Mouse (Mus musculus) intestine, embryonic 14.5 days (tissue): Measurements from ENCODE around the gene D17H6S53E. TPM values are rescaled to one million over a fixed set of nuclear protein-coding genes. Genes with fewer than 3 reads are reported as not detected.

Experiments
- ATAC-seq: fragments of 200-750 bp; cut with Nextera tagmentation; replicated peaks from 2 replicates; pipeline ENCODE4 v1.8.0; 2017; ENCODE audit warnings: low read depth, moderate number of reproducible peaks, moderate TSS enrichment, moderate library complexity; ENCODE audit not compliant: low FRiP score, low TSS enrichment
- DNase-seq: peaks from one replicate; pipeline ENCODE4 v3.0.0-alpha.2; 2018; ENCODE audit warnings: low spot score
- H3K27ac ChIP-seq: fragments of 300-500 bp; sonication (generic); 2 replicates; pipeline ENCODE4 v1.5.1; 2014; ENCODE audit warnings: low read depth, mild to moderate bottlenecking, control low read depth
- H3K27me3 ChIP-seq: fragments of 300-500 bp; sonication (generic); replicated peaks from 2 replicates; pipeline ENCODE4 v1.6.1; 2014; ENCODE audit warnings: low read length, control low read depth; ENCODE audit not compliant: control insufficient read depth, insufficient read depth
- H3K36me3 ChIP-seq: fragments of 300-500 bp; sonication (generic); 2 replicates; pipeline ENCODE4 v1.6.1; 2014; ENCODE audit warnings: low read length, control low read depth; ENCODE audit not compliant: control insufficient read depth, insufficient read depth
- H3K4me1 ChIP-seq: fragments of 300-500 bp; sonication (generic); replicated peaks from 2 replicates; pipeline ENCODE4 v1.6.1; 2014; ENCODE audit warnings: low read length, control low read depth, mixed read lengths; ENCODE audit not compliant: control insufficient read depth, insufficient read depth
- H3K4me2 ChIP-seq: fragments of 300-500 bp; sonication (generic); 2 replicates; pipeline ENCODE4 v1.6.1; 2014; ENCODE audit warnings: low read length
- H3K4me3 ChIP-seq: fragments of 300-500 bp; sonication (generic); 2 replicates; pipeline ENCODE4 v1.5.1; 2014; ENCODE audit warnings: low read depth, low read length, control low read depth, mixed read lengths
- H3K9ac ChIP-seq: fragments of 300-500 bp; sonication (generic); 2 replicates; pipeline ENCODE4 v1.6.1; 2014; ENCODE audit warnings: mild to moderate bottlenecking, low read length
- H3K9me3 ChIP-seq: fragments of 300-500 bp; sonication (generic); 2 replicates; pipeline ENCODE4 v1.6.1; 2016; ENCODE audit warnings: low read length, control low read depth; ENCODE audit not compliant: control insufficient read depth
- WGBS: fragments of 180-500 bp; shearing (Covaris S2); extraction: QIAGEN DNeasy Blood & Tissue Kit; methylation state at CpG from one replicate; pipeline ENCODE4 v1.1.7; 2014; 5-methylcytosine and 5-hydroxymethylcytosine counted together
- polyA plus RNA-seq: library from polyadenylated mRNA; unstranded; fragments of >200 nt; fragmentation: Nextera tagmentation; extraction: Ambion mirVana; gene quantifications from 2 replicates; pipeline ENCODE4 v1.2.1, GENCODE M21; 2014

The D17H6S53E gene
- polyA plus RNA-seq, 1 experiment from 2014 or later = 8.4 TPM

DNA sequence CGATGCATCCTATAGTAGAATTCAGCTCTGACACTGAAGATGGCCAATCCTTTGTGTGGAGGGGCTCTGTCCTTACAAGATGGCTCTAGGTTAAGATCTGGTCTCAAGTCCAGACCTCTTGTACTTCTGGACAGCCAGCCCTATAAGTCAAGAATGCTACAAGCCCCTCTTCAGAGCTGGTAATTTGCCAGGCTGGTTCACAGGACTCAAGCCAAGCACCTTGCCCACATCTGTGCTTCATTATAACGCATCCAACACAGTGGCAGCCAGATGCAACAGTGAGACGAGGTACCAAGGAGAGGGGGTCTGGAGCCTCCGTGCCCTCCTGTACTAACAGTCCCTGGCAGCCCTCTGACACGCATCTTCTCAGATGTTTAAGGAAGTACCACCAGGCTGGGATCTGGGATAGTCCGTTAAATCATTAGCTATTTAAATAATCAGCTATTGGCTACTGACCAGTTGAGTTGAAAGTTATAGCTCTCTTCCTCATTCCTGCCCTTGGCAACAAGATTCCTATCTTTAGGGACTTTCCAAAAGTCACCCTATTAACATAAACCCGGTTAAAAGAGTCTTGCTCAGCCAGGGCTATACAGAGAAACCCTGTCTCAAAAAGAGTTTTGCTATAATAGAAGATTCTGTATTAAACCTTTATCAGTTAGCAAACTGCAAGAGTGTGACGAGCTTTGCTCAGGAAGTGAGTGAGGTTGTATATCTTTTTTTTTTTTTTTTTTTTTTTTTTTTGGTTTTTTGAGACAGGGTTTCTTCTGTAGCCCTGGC is 48.2 kb downstream of the D17H6S53E start:
- H3K9me3 ChIP-seq = no peaks in the 10 kb centered on the region
- H3K27ac ChIP-seq = no peak overlapping the region
- H3K4me2 ChIP-seq = no peak overlapping the region
- ATAC-seq = no peak
- no peak overlapping the region for H3K4me3 ChIP-seq
- no peaks in the 10 kb centered on the region for H3K4me1 ChIP-seq
- DNase-seq = no peak
- no peak overlapping the region for H3K9ac ChIP-seq
- no peaks in the 10 kb centered on the region for H3K36me3 ChIP-seq
- H3K27me3 ChIP-seq = no peaks in the 10 kb centered on the region
- whole genome bisulfite sequencing = 62% methylated on average over 8 of the region's 8 CpGs

DNA sequence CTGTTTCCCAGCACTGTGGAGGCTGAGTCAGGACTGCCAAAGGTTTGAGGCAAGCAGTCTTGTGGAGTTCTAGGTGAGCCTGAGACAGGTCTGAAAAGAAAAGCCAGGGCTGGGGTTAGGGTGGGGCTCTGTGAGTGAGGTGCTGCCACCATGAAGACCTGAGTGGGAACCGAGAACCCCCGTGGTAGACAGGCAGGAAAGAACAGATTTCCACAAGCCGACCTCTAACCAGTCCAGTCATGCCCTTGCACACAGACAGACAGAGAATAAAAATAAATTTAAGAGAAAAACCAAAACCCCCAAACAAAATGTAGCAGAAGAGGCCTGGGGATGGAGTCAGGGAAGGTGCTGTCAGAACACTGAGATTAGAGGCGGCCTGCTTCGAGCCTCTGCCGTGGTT is 49.2 kb downstream of the D17H6S53E start:
- no peaks in the 10 kb centered on the region for H3K9me3 ChIP-seq
- ATAC-seq = no peak
- H3K4me3 ChIP-seq = no peak overlapping the region
- H3K27me3 ChIP-seq = no peaks in the 10 kb centered on the region
- H3K4me1 ChIP-seq = no peaks in the 10 kb centered on the region
- no peak overlapping the region for H3K27ac ChIP-seq
- H3K4me2 ChIP-seq = no peak overlapping the region
- no peak for DNase-seq
- H3K36me3 ChIP-seq = no peaks in the 10 kb centered on the region
- 89% methylated on average over 6 of the region's 6 CpGs for WGBS
- H3K9ac ChIP-seq = no peak overlapping the region

- no peaks in the 10 kb centered on the region for H3K4me1 ChIP-seq
- no peak for ATAC-seq
- no peak within 1 kb of the TSS for H3K27ac ChIP-seq
- DNase-seq = no peak
- no peaks in the 10 kb centered on the region for H3K36me3 ChIP-seq
- H3K4me3 ChIP-seq = no peak within 1 kb of the TSS
- H3K9me3 ChIP-seq = no peaks in the 10 kb centered on the region
- no peak within 1 kb of the TSS for H3K9ac ChIP-seq
- no peak within 1 kb of the TSS for H3K4me2 ChIP-seq
- no peaks in the 10 kb centered on the region for H3K27me3 ChIP-seq
- WGBS = 57% methylated on average over 2 of the region's 2 CpGs
Observed at GRCm38 (mm10) chr17:35175968-35176367, 49.8 kb downstream of the D17H6S53E start, which contains the start of gene Aif1. Gene Aif1, minus strand, starts transcription at chr17:35176068.

Other genes starting within 250 kb of the D17H6S53E start
- 1.4 and 1.6 TPM in 2 replicates for gene Zbtb12, start 246.9 kb upstream of the D17H6S53E start, polyA plus RNA-seq
- gene Gm20547, start 244.3 kb upstream of the D17H6S53E start, polyA plus RNA-seq = not detected in 2 replicates
- 6.8 and 7.5 TPM in 2 replicates for gene C2, start 228.1 kb upstream of the D17H6S53E start, polyA plus RNA-seq
- 73.4 and 75.2 TPM in 2 replicates for gene Ehmt2, start 227.9 kb upstream of the D17H6S53E start, polyA plus RNA-seq
- 25.4 and 28.4 TPM in 2 replicates for gene Slc44a4, start 211.9 kb upstream of the D17H6S53E start, polyA plus RNA-seq
- 40.1 and 42.8 TPM in 2 replicates for gene Neu1, start 195.1 kb upstream of the D17H6S53E start, polyA plus RNA-seq
- gene Hspa1b, start 167.1 kb upstream of the D17H6S53E start, polyA plus RNA-seq = 0.24 and 0.46 TPM in 2 replicates
- gene Gm20481, start 156.5 kb upstream of the D17H6S53E start, polyA plus RNA-seq = not detected in 2 replicates
- 3.5 and 4.5 TPM in 2 replicates for gene Hspa1a, start 154.2 kb upstream of the D17H6S53E start, polyA plus RNA-seq
- gene Hspa1l, start 153.7 kb upstream of the D17H6S53E start, polyA plus RNA-seq = 0.53 and 1.2 TPM in 2 replicates
- gene Lsm2, start 144.5 kb upstream of the D17H6S53E start, polyA plus RNA-seq = 216 and 228 TPM in 2 replicates
- 119 and 133 TPM in 2 replicates for gene Vars, start 125.4 kb upstream of the D17H6S53E start, polyA plus RNA-seq
- gene Vwa7, start 109.8 kb upstream of the D17H6S53E start, polyA plus RNA-seq = 0.19 and 0.26 TPM in 2 replicates
- gene Sapcd1, start 98.4 kb upstream of the D17H6S53E start, polyA plus RNA-seq = 20.7 and 21.5 TPM in 2 replicates
- 3.6 and 3.9 TPM in 2 replicates for gene Msh5, start 79.6 kb upstream of the D17H6S53E start, polyA plus RNA-seq
- 113 and 141 TPM in 2 replicates for gene Clic1, start 76.4 kb upstream of the D17H6S53E start, polyA plus RNA-seq
- 278 and 333 TPM in 2 replicates for gene Ddah2, start 67.3 kb upstream of the D17H6S53E start, polyA plus RNA-seq
- gene Ly6g6c, start 61.0 kb upstream of the D17H6S53E start, polyA plus RNA-seq = not detected in 2 replicates
- gene Mpig6b, start 60.2 kb upstream of the D17H6S53E start, polyA plus RNA-seq = 0.55 and 0.81 TPM in 2 replicates
- gene Ly6g6e, start 49.5 kb upstream of the D17H6S53E start, polyA plus RNA-seq = 1.3 and 2.8 TPM in 2 replicates
- gene Ly6g6d, start 48.3 kb upstream of the D17H6S53E start, polyA plus RNA-seq = 5.0 and 6.1 TPM in 2 replicates
- gene Ly6g6f, start 40.8 kb upstream of the D17H6S53E start, polyA plus RNA-seq = 0.27 TPM in 1 of 2 replicates, not detected in the other
- 86.4 and 91.0 TPM in 2 replicates for gene Abhd16a, start 37.1 kb upstream of the D17H6S53E start, polyA plus RNA-seq
- not detected in 2 replicates for gene Ly6g5c, start 18.1 kb upstream of the D17H6S53E start, polyA plus RNA-seq
- 0.64 and 0.75 TPM in 2 replicates for gene Ly6g5b, start 10.9 kb upstream of the D17H6S53E start, polyA plus RNA-seq
- 19.7 and 24.7 TPM in 2 replicates for gene Gpank1, start 4.9 kb upstream of the D17H6S53E start, polyA plus RNA-seq
- 275 and 286 TPM in 2 replicates for gene Csnk2b, start 4.3 kb upstream of the D17H6S53E start, polyA plus RNA-seq
- gene Apom, start 5.7 kb downstream of the D17H6S53E start, polyA plus RNA-seq = 0.95 and 1.5 TPM in 2 replicates
- gene Bag6, start 8.8 kb downstream of the D17H6S53E start, polyA plus RNA-seq = 75.5 and 79.5 TPM in 2 replicates
- gene Prrc2a, start 38.5 kb downstream of the D17H6S53E start, polyA plus RNA-seq = 186 and 196 TPM in 2 replicates
- gene Aif1, start 49.7 kb downstream of the D17H6S53E start, polyA plus RNA-seq = 15.4 and 17.5 TPM in 2 replicates
- 16.9 and 19.1 TPM in 2 replicates for gene Lst1, start 62.1 kb downstream of the D17H6S53E start, polyA plus RNA-seq
- 1.1 and 1.5 TPM in 2 replicates for gene Ltb, start 68.1 kb downstream of the D17H6S53E start, polyA plus RNA-seq
- 0.12 and 0.28 TPM in 2 replicates for gene Tnf, start 75.6 kb downstream of the D17H6S53E start, polyA plus RNA-seq
- 0.81 and 0.85 TPM in 2 replicates for gene Lta, start 79.0 kb downstream of the D17H6S53E start, polyA plus RNA-seq
- gene Gm16181, start 94.5 kb downstream of the D17H6S53E start, polyA plus RNA-seq = 0.39 and 0.88 TPM in 2 replicates
- gene Atp6v1g2, start 107.3 kb downstream of the D17H6S53E start, polyA plus RNA-seq = 5.8 and 5.9 TPM in 2 replicates
- 3.1 and 4.3 TPM in 2 replicates for gene Nfkbil1, start 109.4 kb downstream of the D17H6S53E start, polyA plus RNA-seq
- gene Ddx39b, start 115.4 kb downstream of the D17H6S53E start, polyA plus RNA-seq = 458 and 500 TPM in 2 replicates
- gene H2-D1, start 136.4 kb downstream of the D17H6S53E start, polyA plus RNA-seq = 102 and 108 TPM in 2 replicates
- 1.2 and 1.6 TPM in 2 replicates for gene H2-Q1, start 194.0 kb downstream of the D17H6S53E start, polyA plus RNA-seq
- 37.3 and 39.1 TPM in 2 replicates for gene H2-Q2, start 215.9 kb downstream of the D17H6S53E start, polyA plus RNA-seq